ENCODE assay signal across 24 mouse cellular contexts in the genomic region with DNA sequence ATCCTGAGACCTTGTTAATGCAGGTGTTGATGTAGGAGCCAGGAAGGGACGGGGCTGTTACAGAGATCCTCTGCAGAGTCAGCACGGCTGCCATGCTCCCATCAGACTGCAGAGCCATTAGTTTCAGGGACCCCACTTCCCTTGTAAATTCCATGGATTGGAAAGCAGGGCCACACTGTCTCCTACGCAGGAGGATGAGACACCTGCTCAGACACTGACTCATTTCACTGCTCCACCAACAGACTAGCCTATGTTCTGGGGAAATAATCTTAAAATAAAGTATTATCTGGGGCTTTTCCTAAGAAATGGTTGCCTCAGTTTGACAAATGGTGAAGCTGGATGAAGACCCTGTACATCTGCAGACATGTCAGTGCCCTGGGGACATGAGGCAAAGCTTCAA. TPM values are rescaled to one million over a fixed set of nuclear protein-coding genes. Genes with fewer than 3 reads are reported as not detected.
DNase-seq lines count a peak whose midpoint lies in the region; ATAC-seq and TF ChIP-seq lines count a peak whose summit lies in the region.
"Had no signal": no experiment of that assay in that cellular context is flagged by ENCODE, and none has a peak within 500 bp of the region (broad histone marks: within the 10 kb centered on the region; RNA-seq: fewer than 3 reads in every experiment).

No protein-coding gene starts in this region.

- ATAC-seq in frontal cortex, adult (ENCODE audit: low TSS enrichment) = 0 out of 2 replicates have a peak, but pooled peaks have one; percentile 65
- ATAC-seq in liver, embryonic 12.5 days = no peak
- no peak for ATAC-seq in neural tube, embryonic 15.5 days (ENCODE audit: low FRiP score)

- no peaks in the 10 kb centered on the region for H3K36me3 ChIP-seq in liver, adult 2 months (ENCODE audit: control insufficient read depth, insufficient read depth, low read length)
- H3K36me3 ChIP-seq in liver, embryonic 12.5 days = no peaks in the 10 kb centered on the region
- H3K36me3 ChIP-seq in thymus, adult 2 months (ENCODE audit: control insufficient read depth, insufficient read depth, low read length) = no peaks in the 10 kb centered on the region
- H3K36me3 ChIP-seq in neural tube, embryonic 15.5 days = no peaks in the 10 kb centered on the region
- H3K36me3 ChIP-seq: embryonic facial prominence, embryonic 13.5 days; forebrain, embryonic 15.5 days had no signal

- WGBS in liver, adult 2 months = 91% methylated on average over 3 of the region's 3 CpGs
- 55% methylated on average over 3 of the region's 3 CpGs for WGBS in liver, embryonic 12.5 days (ENCODE audit: insufficient replicate concordance)
- 88% methylated on average over 3 of the region's 3 CpGs for WGBS in thymus, adult 2 months
- 57% methylated on average over 3 of the region's 3 CpGs for WGBS in neural tube, embryonic 15.5 days
- 66% methylated on average over 3 of the region's 3 CpGs for WGBS in lung, adult 2 months

- no peak overlapping the region for H3K4me2 ChIP-seq in liver, embryonic 12.5 days
- no peak overlapping the region for H3K4me2 ChIP-seq in neural tube, embryonic 15.5 days
- H3K4me2 ChIP-seq: embryonic facial prominence, embryonic 13.5 days; forebrain, embryonic 15.5 days had no signal

- no peaks in the 10 kb centered on the region for H3K9me3 ChIP-seq in liver, embryonic 12.5 days (replicated peaks)
- H3K9me3 ChIP-seq in neural tube, embryonic 15.5 days (replicated peaks) = no peaks in the 10 kb centered on the region
- H3K9me3 ChIP-seq: embryonic facial prominence, embryonic 13.5 days; forebrain, embryonic 15.5 days had no signal

- DNase-seq in frontal cortex, postnatal 25 days (ENCODE audit: low spot score in 2 of 2) = no peak
- DNase-seq in liver, adult 2 months (ENCODE audit: extremely low read depth, low read depth, low spot score) = no peak
- no peak for DNase-seq in thymus, adult 2 months
- DNase-seq in thymus, postnatal 10 days (ENCODE audit: low spot score in 2 of 2) = no peak
- DNase-seq in lung, adult 2 months = no peak
- DNase-seq: adrenal gland, adult 8-10 months; cerebellum, postnatal 10 days; gastrocnemius, postnatal 36 days; kidney, postnatal 4 days; liver, postnatal 0 days; thymus, adult 18-20 months had no signal

- H3K79me2 ChIP-seq in liver, adult 2 months (ENCODE audit: control insufficient read depth, insufficient read depth, low read length) = no peaks in the 10 kb centered on the region

- no peak overlapping the region for H3K27ac ChIP-seq in liver, adult 2 months (replicated peaks; ENCODE audit: insufficient read depth, low read depth, low read length)
- H3K27ac ChIP-seq in liver, embryonic 12.5 days = no peak overlapping the region
- H3K27ac ChIP-seq in thymus, adult 2 months (ENCODE audit: control insufficient read depth, insufficient read depth, low read length) = no peak overlapping the region
- 0 out of 2 replicates have a peak overlapping the region, but pooled peaks have one; percentile 46 for H3K27ac ChIP-seq in neural tube, embryonic 15.5 days (replicated peaks)
- H3K27ac ChIP-seq: embryonic facial prominence, embryonic 13.5 days; forebrain, embryonic 15.5 days had no signal

- peaks cover 5% of the 10 kb centered on the region; the same call in 1 of the 2 replicates for H3K4me1 ChIP-seq in liver, adult 2 months (ENCODE audit: control insufficient read depth, insufficient read depth, low read length)
- H3K4me1 ChIP-seq in liver, embryonic 12.5 days = no peaks in the 10 kb centered on the region
- no peaks in the 10 kb centered on the region for H3K4me1 ChIP-seq in thymus, adult 2 months (replicated peaks; ENCODE audit: control insufficient read depth, insufficient read depth, low read length)
- peaks cover 13% of the 10 kb centered on the region for H3K4me1 ChIP-seq in neural tube, embryonic 15.5 days
- H3K4me1 ChIP-seq in lung, adult 2 months (ENCODE audit: control insufficient read depth, insufficient read depth, low read length) = no peaks in the 10 kb centered on the region
- H3K4me1 ChIP-seq: embryonic facial prominence, embryonic 13.5 days; forebrain, embryonic 15.5 days had no signal

- H3K9ac ChIP-seq in liver, adult 2 months (ENCODE audit: low read depth, low read length) = no peak overlapping the region
- no peak overlapping the region for H3K9ac ChIP-seq in liver, embryonic 12.5 days
- H3K9ac ChIP-seq in neural tube, embryonic 15.5 days (replicated peaks) = no peak overlapping the region
- H3K9ac ChIP-seq: embryonic facial prominence, embryonic 13.5 days; forebrain, embryonic 15.5 days; liver, postnatal 0 days had no signal

- no peaks in the 10 kb centered on the region for H3K27me3 ChIP-seq in liver, adult 2 months (ENCODE audit: control insufficient read depth, insufficient read depth, low read length)
- H3K27me3 ChIP-seq in liver, embryonic 12.5 days (replicated peaks) = no peaks in the 10 kb centered on the region
- no peaks in the 10 kb centered on the region for H3K27me3 ChIP-seq in thymus, adult 2 months (ENCODE audit: control insufficient read depth, insufficient read depth, low read length)
- no peaks in the 10 kb centered on the region for H3K27me3 ChIP-seq in neural tube, embryonic 15.5 days (replicated peaks)
- H3K27me3 ChIP-seq: embryonic facial prominence, embryonic 13.5 days; forebrain, embryonic 15.5 days; Patski had no signal

- TF ChIP-seq POLR2A in liver, adult 2 months (IDR thresholded peaks at IDR 0.05; ENCODE audit: extremely low read depth, insufficient read depth, low read length) = no peak
- no peak for TF ChIP-seq POLR2A in thymus, adult 2 months (IDR thresholded peaks at IDR 0.05; ENCODE audit: control insufficient read depth, extremely low read depth, insufficient read depth, low read length, poor library complexity)
- no peak for TF ChIP-seq POLR2A in lung, adult 2 months (IDR thresholded peaks at IDR 0.05; ENCODE audit: borderline replicate concordance, extremely low read depth, low read depth, low read length)

- peak overlapping the region; percentile 4; the same call in 1 of the 2 replicates for H3K4me3 ChIP-seq in liver, adult 2 months (ENCODE audit: insufficient read depth, low read depth, low read length)
- no peak overlapping the region for H3K4me3 ChIP-seq in liver, embryonic 12.5 days
- H3K4me3 ChIP-seq in thymus, adult 2 months (ENCODE audit: control insufficient read depth, insufficient read depth, low read length) = peak overlapping the region; percentile 11
- H3K4me3 ChIP-seq in neural tube, embryonic 15.5 days (replicated peaks) = no peak overlapping the region
- no peak overlapping the region for H3K4me3 ChIP-seq in lung, adult 2 months (replicated peaks; ENCODE audit: extremely low read depth, low read depth, low read length)
- H3K4me3 ChIP-seq: embryonic facial prominence, embryonic 13.5 days; forebrain, embryonic 15.5 days had no signal

- no peak for TF ChIP-seq CTCF in liver, adult 2 months (IDR thresholded peaks at IDR 0.05; ENCODE audit: low read depth, low read length)
- TF ChIP-seq CTCF in thymus, adult 2 months (IDR thresholded peaks at IDR 0.05; ENCODE audit: borderline replicate concordance, control insufficient read depth, extremely low read depth, insufficient read depth, low read length, poor library complexity) = no peak
- no peak for TF ChIP-seq CTCF in lung, adult 2 months (IDR thresholded peaks at IDR 0.05; ENCODE audit: insufficient read depth, low read length)

RNA-seq across cellular contexts. Expression of gene Serpina3g, which starts 12.2 kb away (rescaled TPM):
- total RNA-seq in liver, adult 2 months (2014; rRNA removed) = 19.1 and 20.7 TPM in 2 replicates
- polyA plus RNA-seq in liver, adult 2 months (2012; rRNA removed) = 3.8 and 9.7 TPM in 2 replicates
- 1.3 and 1.9 TPM in 2 replicates for polyA plus RNA-seq in liver, embryonic 12.5 days (2016; fragmentation: Nextera tagmentation; extraction: Ambion mirVana)
- polyA plus RNA-seq in thymus, adult 2 months (2012; rRNA removed) = 41.7 and 54.4 TPM in 2 replicates
- 3.8 and 17.8 TPM in 2 replicates for polyA plus RNA-seq in neural tube, embryonic 15.5 days (2015; fragmentation: Nextera tagmentation; extraction: Ambion mirVana)
- polyA plus RNA-seq in lung, adult 2 months (2012; rRNA removed) = 11.2 and 12.2 TPM in 2 replicates
- total RNA-seq: gastrocnemius, postnatal 36 days had no signal

RNA-seq across cellular contexts. Expression of gene Serpina3i, which starts 14.7 kb away (rescaled TPM):
- total RNA-seq in liver, adult 2 months (2014; rRNA removed) = 0.20 and 0.46 TPM in 2 replicates
- 0.04 TPM in 1 of 2 replicates, not detected in the other for polyA plus RNA-seq in liver, adult 2 months (2012; rRNA removed)
- 0.10 and 0.15 TPM in 2 replicates for polyA plus RNA-seq in liver, embryonic 12.5 days (2016; fragmentation: Nextera tagmentation; extraction: Ambion mirVana)
- 5.4 and 8.8 TPM in 2 replicates for polyA plus RNA-seq in thymus, adult 2 months (2012; rRNA removed)
- polyA plus RNA-seq in neural tube, embryonic 15.5 days (2015; fragmentation: Nextera tagmentation; extraction: Ambion mirVana) = 0.23 and 4.6 TPM in 2 replicates
- polyA plus RNA-seq in lung, adult 2 months (2012; rRNA removed) = 0.68 and 0.91 TPM in 2 replicates
- total RNA-seq: gastrocnemius, postnatal 36 days; left cerebral cortex, postnatal 14 days; monocyte, adult 5-6 weeks had no signal
- polyA plus RNA-seq: forebrain, embryonic 15.5 days; hindbrain, embryonic 11.5 days; intestine, embryonic 14.5 days; stomach, embryonic 14.5 days had no signal

RNA-seq across cellular contexts. Expression of gene Serpina3f, which starts 33.9 kb away (rescaled TPM):
- 2.9 TPM in 2 replicates for total RNA-seq in liver, adult 2 months (2014; rRNA removed)
- polyA plus RNA-seq in liver, adult 2 months (2012; rRNA removed) = 0.67 and 2.2 TPM in 2 replicates
- polyA plus RNA-seq in liver, embryonic 12.5 days (2016; fragmentation: Nextera tagmentation; extraction: Ambion mirVana) = 0.06 and 0.20 TPM in 2 replicates
- 1.0 and 1.6 TPM in 2 replicates for polyA plus RNA-seq in thymus, adult 2 months (2012; rRNA removed)
- polyA plus RNA-seq in neural tube, embryonic 15.5 days (2015; fragmentation: Nextera tagmentation; extraction: Ambion mirVana) = 0.10 and 0.40 TPM in 2 replicates
- polyA plus RNA-seq in lung, adult 2 months (2012; rRNA removed) = 1.3 and 2.2 TPM in 2 replicates
- total RNA-seq: ES-E14; gastrocnemius, postnatal 36 days; left cerebral cortex, postnatal 14 days had no signal
- polyA plus RNA-seq: embryonic facial prominence, embryonic 13.5 days; kidney, embryonic 14.5 days had no signal

Comparison
In these comparisons a context has a peak if more than half of its experiments do, and no peak if none do; other contexts are left out.
1. H3K4me3 ChIP-seq: peak in liver, adult 2 months (single experiment) and thymus, adult 2 months (single experiment); none in liver, embryonic 12.5 days (single experiment), neural tube, embryonic 15.5 days (single experiment) and lung, adult 2 months (single experiment).